1 mouse cellular context compared by ENCODE assay signal in genomic region chr9:107633661-107634405, GRCm38 (mm10).
TF ChIP-seq lines count a peak whose summit lies in the region.

No protein-coding gene starts in this region.

TF ChIP-seq in CH12.LX, 34 proteins besides CTCF, POLR2A, EP300 and RAD21:
- TF ChIP-seq CHD1 (IDR thresholded peaks at IDR 0.05; ENCODE audit: low read depth, low read length) = peak; percentile 32; the same call in 1 of the 2 replicates
- TF ChIP-seq MAZ (IDR thresholded peaks at IDR 0.05; ENCODE audit: low read depth, low read length) = no peak
TF ChIP-seq in CH12.LX: peak in this region for 1.
